Mouse (Mus musculus) midbrain, postnatal 0 days (tissue): ENCODE data around the gene Rfx2. TPM values are rescaled to one million over a fixed set of nuclear protein-coding genes. Genes with fewer than 3 reads are reported as not detected.

Experiments used
- ATAC-seq: fragments of 200-750 bp; cut with Nextera tagmentation; 2 replicates; pipeline ENCODE4 v1.8.0; 2017; ENCODE audit warnings: moderate number of reproducible peaks, mild to moderate bottlenecking, moderate TSS enrichment, moderate library complexity; ENCODE audit not compliant: low FRiP score
- DNase-seq: peaks from one replicate; pipeline ENCODE4 v3.0.0-alpha.2; 2015; ENCODE audit warnings: low spot score
- H3K27ac ChIP-seq: fragments of 300-500 bp; sonication (generic); 2 replicates; pipeline ENCODE4 v1.5.1; 2014; ENCODE audit warnings: low read depth, mild to moderate bottlenecking, low read length, mixed read lengths
- H3K27me3 ChIP-seq: fragments of 300-500 bp; sonication (generic); 2 replicates; pipeline ENCODE4 v1.6.1; 2014; ENCODE audit warnings: low read length, control low read depth, mixed read lengths; ENCODE audit not compliant: insufficient read depth
- H3K36me3 ChIP-seq: fragments of 300-500 bp; sonication (generic); 2 replicates; pipeline ENCODE4 v1.6.1; 2014; ENCODE audit warnings: low read length, control low read depth, mixed read lengths; ENCODE audit not compliant: insufficient read depth
- H3K4me1 ChIP-seq: fragments of 300-500 bp; sonication (generic); 2 replicates; pipeline ENCODE4 v1.6.1; 2014; ENCODE audit warnings: mild to moderate bottlenecking, control low read depth, antibody characterized with exemption, low read length, mixed read lengths; ENCODE audit not compliant: insufficient read depth
- H3K4me2 ChIP-seq: fragments of 300-500 bp; sonication (generic); 2 replicates; pipeline ENCODE4 v1.6.1; 2014; ENCODE audit warnings: low read depth, mild to moderate bottlenecking, low read length, mixed read lengths; ENCODE audit not compliant: poor library complexity, severe bottlenecking
- H3K4me3 ChIP-seq: fragments of 300-500 bp; sonication (generic); 2 replicates; pipeline ENCODE4 v1.5.1; 2014; ENCODE audit warnings: low read depth, mild to moderate bottlenecking, low read length, moderate library complexity
- H3K9ac ChIP-seq: fragments of 300-500 bp; sonication (generic); replicated peaks from 2 replicates; pipeline ENCODE4 v1.6.1; 2014; ENCODE audit warnings: mild to moderate bottlenecking, low read length, moderate library complexity, mixed read lengths; ENCODE audit not compliant: poor library complexity, severe bottlenecking
- H3K9me3 ChIP-seq: fragments of 300-500 bp; sonication (generic); 2 replicates; pipeline ENCODE4 v1.6.1; 2016; ENCODE audit warnings: low read length, control low read depth
- CTCF ChIP-seq: IDR thresholded peaks from 2 replicates; pipeline ENCODE4 v1.5.1; 2016; ENCODE audit warnings: antibody characterized with exemption, mild to moderate bottlenecking
- WGBS: fragments of 180-500 bp; shearing (Covaris S2); extraction: QIAGEN DNeasy Blood & Tissue Kit; methylation state at CpG from one replicate; pipeline ENCODE4 v1.1.7; 2014; 5-methylcytosine and 5-hydroxymethylcytosine counted together
- polyA plus RNA-seq: library from polyadenylated mRNA; unstranded; fragments of >200 nt; fragmentation: Nextera tagmentation; extraction: Ambion mirVana; gene quantifications from 2 replicates; pipeline ENCODE4 v1.2.1, GENCODE M21; 2015
- total RNA-seq: library from RNA; depleted of rRNA; stranded (reverse); fragments of >200 nt; gene quantifications from 2 replicates; pipeline ENCODE4 v1.2.3, GENCODE M21; 2014; rRNA removed

Rfx2 gene
- total and polyA plus RNA-seq, 2 experiments from 2014 or later: 3.0 to 5.7 TPM

- no peaks in the 10 kb centered on the region for H3K36me3 ChIP-seq
- no peak overlapping the region for H3K27ac ChIP-seq
- DNase-seq: no peak
- no peak overlapping the region for H3K4me3 ChIP-seq
- H3K27me3 ChIP-seq: no peaks in the 10 kb centered on the region
- TF ChIP-seq CTCF: no peak
- ATAC-seq: no peak
- H3K9ac ChIP-seq: no peak overlapping the region
- H3K4me2 ChIP-seq: no peak overlapping the region
- 42% methylated on average over 2 of the region's 2 CpGs for WGBS
- H3K4me1 ChIP-seq: no peaks in the 10 kb centered on the region
- no peaks in the 10 kb centered on the region for H3K9me3 ChIP-seq
These were observed 101.2 kb downstream of the Rfx2 start for GRCm38 (mm10) chr17:56729656-56730055.

- ATAC-seq (no peak), DNase-seq (no peak)
- no peak overlapping the region for H3K4me2 ChIP-seq
- WGBS: 57% methylated on average over 6 of the region's 6 CpGs
- TF ChIP-seq CTCF: no peak
- no peak overlapping the region for H3K9ac ChIP-seq
- no peaks in the 10 kb centered on the region for H3K27me3 ChIP-seq
- no peaks in the 10 kb centered on the region for H3K36me3 ChIP-seq
- no peaks in the 10 kb centered on the region for H3K9me3 ChIP-seq
- no peak overlapping the region for H3K27ac ChIP-seq
- H3K4me1 ChIP-seq: no peaks in the 10 kb centered on the region
- no peak overlapping the region for H3K4me3 ChIP-seq
These were observed 101.7 kb downstream of the Rfx2 start for GRCm38 (mm10) chr17:56729151-56729550.

GRCm38 (mm10) chr17:56728117-56728516 lies 102.7 kb downstream of the Rfx2 start:
- WGBS: 51% methylated on average over 12 of the region's 12 CpGs
- no peak for TF ChIP-seq CTCF
- H3K4me1 ChIP-seq: no peaks in the 10 kb centered on the region
- H3K27me3 ChIP-seq: no peaks in the 10 kb centered on the region
- H3K27ac ChIP-seq: no peak overlapping the region
- ATAC-seq (no peak), DNase-seq (no peak)
- H3K4me3 ChIP-seq: no peak overlapping the region
- peaks cover 8% of the 10 kb centered on the region for H3K36me3 ChIP-seq
- no peaks in the 10 kb centered on the region for H3K9me3 ChIP-seq
- H3K4me2 ChIP-seq: no peak overlapping the region
- H3K9ac ChIP-seq: no peak overlapping the region

- H3K9me3 ChIP-seq: no peaks in the 10 kb centered on the region
- no peaks in the 10 kb centered on the region for H3K4me1 ChIP-seq
- H3K4me3 ChIP-seq: no peak overlapping the region
- no peak overlapping the region for H3K9ac ChIP-seq
- peaks cover 12% of the 10 kb centered on the region for H3K36me3 ChIP-seq
- no peak for TF ChIP-seq CTCF
- 19% methylated on average over 12 of the region's 12 CpGs for WGBS
- H3K27me3 ChIP-seq: no peaks in the 10 kb centered on the region
- no peak overlapping the region for H3K27ac ChIP-seq
- no peak for ATAC-seq
- no peak for DNase-seq
- H3K4me2 ChIP-seq: no peak overlapping the region
These were observed 103.2 kb downstream of the Rfx2 start for GRCm38 (mm10) chr17:56727659-56728058.

GRCm38 (mm10) chr17:56727029-56727649 lies 103.7 kb downstream of the Rfx2 start:
- ATAC-seq (no peak), DNase-seq (no peak)
- no peak overlapping the region for H3K4me2 ChIP-seq
- peaks cover 17% of the 10 kb centered on the region for H3K36me3 ChIP-seq
- no peaks in the 10 kb centered on the region for H3K9me3 ChIP-seq
- H3K9ac ChIP-seq: no peak overlapping the region
- H3K4me1 ChIP-seq: no peaks in the 10 kb centered on the region
- no peak overlapping the region for H3K27ac ChIP-seq
- no peak overlapping the region for H3K4me3 ChIP-seq
- H3K27me3 ChIP-seq: no peaks in the 10 kb centered on the region
- WGBS: 21% methylated on average over 7 of the region's 7 CpGs
- no peak for TF ChIP-seq CTCF

Other genes starting within 250 kb of the Rfx2 start
- 30.7 and 45.2 TPM in 2 replicates for gene Safb2, start 246.4 kb downstream of the Rfx2 start, total RNA-seq
- gene Safb2, start 246.4 kb downstream of the Rfx2 start, polyA plus RNA-seq: 42.1 and 48.9 TPM in 2 replicates
- 56.1 and 56.4 TPM in 2 replicates for gene Safb, start 246.2 kb downstream of the Rfx2 start, total RNA-seq
- 79.1 and 95.9 TPM in 2 replicates for gene Safb, start 246.2 kb downstream of the Rfx2 start, polyA plus RNA-seq
- 58.2 and 72.8 TPM in 2 replicates for gene 2410015M20Rik, start 221.2 kb downstream of the Rfx2 start, total RNA-seq
- 196 and 197 TPM in 2 replicates for gene 2410015M20Rik, start 221.2 kb downstream of the Rfx2 start, polyA plus RNA-seq
- 606 and 1,008 TPM in 2 replicates for gene Rpl36, start 217.6 kb downstream of the Rfx2 start, total RNA-seq
- gene Rpl36, start 217.6 kb downstream of the Rfx2 start, polyA plus RNA-seq: 1,065 and 1,089 TPM in 2 replicates
- 68.1 and 69.5 TPM in 2 replicates for gene Lonp1, start 204.1 kb downstream of the Rfx2 start, total RNA-seq
- gene Lonp1, start 204.1 kb downstream of the Rfx2 start, polyA plus RNA-seq: 40.1 and 40.2 TPM in 2 replicates
- gene Catsperd, start 202.9 kb downstream of the Rfx2 start, total RNA-seq: 0.99 and 3.0 TPM in 2 replicates
- 1.5 TPM in 2 replicates for gene Catsperd, start 202.9 kb downstream of the Rfx2 start, polyA plus RNA-seq
- 114 and 136 TPM in 2 replicates for gene Ranbp3, start 157.7 kb downstream of the Rfx2 start, total RNA-seq
- gene Ranbp3, start 157.7 kb downstream of the Rfx2 start, polyA plus RNA-seq: 96.0 and 98.9 TPM in 2 replicates
- gene Ndufa11, start 113.2 kb downstream of the Rfx2 start, total RNA-seq: 335 and 480 TPM in 2 replicates
- 630 and 676 TPM in 2 replicates for gene Ndufa11, start 113.2 kb downstream of the Rfx2 start, polyA plus RNA-seq
- 32.3 and 36.9 TPM in 2 replicates for gene Vmac, start 113.0 kb downstream of the Rfx2 start, total RNA-seq
- gene Vmac, start 113.0 kb downstream of the Rfx2 start, polyA plus RNA-seq: 19.2 and 19.8 TPM in 2 replicates
- 12.5 and 13.4 TPM in 2 replicates for gene Nrtn, start 73.5 kb downstream of the Rfx2 start, total RNA-seq
- 7.4 and 8.0 TPM in 2 replicates for gene Nrtn, start 73.5 kb downstream of the Rfx2 start, polyA plus RNA-seq
- 91.0 and 93.8 TPM in 2 replicates for gene Dus3l, start 66.3 kb downstream of the Rfx2 start, total RNA-seq
- 103 and 114 TPM in 2 replicates for gene Dus3l, start 66.3 kb downstream of the Rfx2 start, polyA plus RNA-seq
- gene Prr22, start 60.8 kb downstream of the Rfx2 start, total RNA-seq: 0.44 and 1.3 TPM in 2 replicates
- 0.61 and 1.1 TPM in 2 replicates for gene Prr22, start 60.8 kb downstream of the Rfx2 start, polyA plus RNA-seq
- 0.11 TPM in 1 of 2 replicates, not detected in the other for gene Acsbg2, start 43.4 kb upstream of the Rfx2 start, total RNA-seq
- not detected in 2 replicates for gene Acsbg2, start 43.4 kb upstream of the Rfx2 start, polyA plus RNA-seq
- not detected in 2 replicates for gene 1700061G19Rik, start 44.5 kb upstream of the Rfx2 start, total RNA-seq
- 0.45 and 0.72 TPM in 2 replicates for gene 1700061G19Rik, start 44.5 kb upstream of the Rfx2 start, polyA plus RNA-seq
- gene Mllt1, start 104.4 kb upstream of the Rfx2 start, total RNA-seq: 136 and 145 TPM in 2 replicates
- gene Mllt1, start 104.4 kb upstream of the Rfx2 start, polyA plus RNA-seq: 60.2 and 63.5 TPM in 2 replicates
- gene Acer1, start 151.1 kb upstream of the Rfx2 start, total RNA-seq: not detected in 2 replicates
- gene Acer1, start 151.1 kb upstream of the Rfx2 start, polyA plus RNA-seq: not detected in 2 replicates
- gene Clpp, start 159.3 kb upstream of the Rfx2 start, total RNA-seq: 126 and 139 TPM in 2 replicates
- 158 and 170 TPM in 2 replicates for gene Clpp, start 159.3 kb upstream of the Rfx2 start, polyA plus RNA-seq
- 44.3 and 64.8 TPM in 2 replicates for gene Alkbh7, start 166.3 kb upstream of the Rfx2 start, total RNA-seq
- 75.5 and 75.8 TPM in 2 replicates for gene Alkbh7, start 166.3 kb upstream of the Rfx2 start, polyA plus RNA-seq
- not detected in 2 replicates for gene Pspn, start 169.0 kb upstream of the Rfx2 start, total RNA-seq
- gene Pspn, start 169.0 kb upstream of the Rfx2 start, polyA plus RNA-seq: 0.37 and 0.54 TPM in 2 replicates
- 37.8 and 47.8 TPM in 2 replicates for gene Gtf2f1, start 180.3 kb upstream of the Rfx2 start, total RNA-seq
- 66.4 and 67.5 TPM in 2 replicates for gene Gtf2f1, start 180.3 kb upstream of the Rfx2 start, polyA plus RNA-seq
- 0.22 TPM in 1 of 2 replicates, not detected in the other for gene Gm17949, start 180.5 kb upstream of the Rfx2 start, total RNA-seq
- gene Gm17949, start 180.5 kb upstream of the Rfx2 start, polyA plus RNA-seq: 0.38 TPM in 2 replicates
- gene Khsrp, start 200.5 kb upstream of the Rfx2 start, total RNA-seq: 73.6 and 76.9 TPM in 2 replicates
- 25.3 and 31.6 TPM in 2 replicates for gene Khsrp, start 200.5 kb upstream of the Rfx2 start, polyA plus RNA-seq
- 0.85 TPM in 1 of 2 replicates, not detected in the other for gene Slc25a41, start 210.6 kb upstream of the Rfx2 start, total RNA-seq
- not detected in 2 replicates for gene Slc25a41, start 210.6 kb upstream of the Rfx2 start, polyA plus RNA-seq
- 6.2 and 8.5 TPM in 2 replicates for gene Crb3, start 228.1 kb upstream of the Rfx2 start, total RNA-seq
- gene Crb3, start 228.1 kb upstream of the Rfx2 start, polyA plus RNA-seq: 3.5 and 5.1 TPM in 2 replicates
- 109 and 146 TPM in 2 replicates for gene Slc25a23, start 228.8 kb upstream of the Rfx2 start, total RNA-seq
- gene Slc25a23, start 228.8 kb upstream of the Rfx2 start, polyA plus RNA-seq: 42.9 and 44.5 TPM in 2 replicates
- gene Dennd1c, start 247.5 kb upstream of the Rfx2 start, total RNA-seq: 0.27 and 1.0 TPM in 2 replicates
- 1.9 and 2.3 TPM in 2 replicates for gene Dennd1c, start 247.5 kb upstream of the Rfx2 start, polyA plus RNA-seq